ENCODE assay signal across 29 mouse cellular contexts in the genomic region with DNA sequence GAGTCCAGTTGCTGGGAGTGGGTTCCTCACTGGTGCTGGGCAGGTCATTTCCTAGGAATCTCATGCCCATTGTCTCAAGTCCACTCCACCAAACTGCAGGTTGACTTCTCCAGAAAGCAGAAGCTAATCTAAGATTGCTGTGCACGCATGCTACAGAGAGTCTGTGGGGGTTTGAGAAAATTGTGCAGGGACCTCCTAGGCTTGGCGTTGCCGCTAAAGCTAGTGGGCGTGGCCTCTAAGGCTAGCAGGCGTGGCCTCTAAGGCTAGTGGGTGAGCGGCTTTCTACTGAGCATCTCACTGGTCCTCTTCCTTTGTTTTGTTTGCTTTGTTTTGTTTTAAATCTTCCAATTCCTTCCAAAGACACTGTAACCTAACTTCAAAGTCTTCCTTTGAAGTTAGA. TPM values are rescaled to one million over a fixed set of nuclear protein-coding genes. Genes with fewer than 3 reads are reported as not detected.
DNase-seq lines count a peak whose midpoint lies in the region; ATAC-seq lines count a peak whose summit lies in the region.
"Had no signal": no experiment of that assay in that cellular context is flagged by ENCODE, and none has a peak within 500 bp of the region (broad histone marks: within the 10 kb centered on the region; RNA-seq: fewer than 3 reads in every experiment).

No protein-coding gene starts in this region.

- H3K9me3 ChIP-seq in hindbrain, embryonic 16.5 days (ENCODE audit: control insufficient read depth, low read length) = no peaks in the 10 kb centered on the region
- H3K9me3 ChIP-seq: embryonic facial prominence, embryonic 13.5 days; forebrain, embryonic 10.5 days; forebrain, embryonic 15.5 days; hindbrain, embryonic 12.5 days; limb, embryonic 12.5 days; liver, embryonic 15.5 days; midbrain, embryonic 10.5 days; midbrain, embryonic 15.5 days had no signal

- no peak overlapping the region for H3K27ac ChIP-seq in hindbrain, embryonic 16.5 days (ENCODE audit: low read depth, low read length)
- H3K27ac ChIP-seq: embryonic facial prominence, embryonic 13.5 days; forebrain, embryonic 10.5 days; forebrain, embryonic 15.5 days; hindbrain, embryonic 12.5 days; kidney, postnatal 0 days; layer of hippocampus, adult 2 months; left cerebral cortex, adult 2 months; limb, embryonic 12.5 days; liver, embryonic 15.5 days; macrophage; midbrain, embryonic 10.5 days; midbrain, embryonic 15.5 days had no signal

- no peaks in the 10 kb centered on the region for H3K36me3 ChIP-seq in hindbrain, embryonic 16.5 days (ENCODE audit: control insufficient read depth, insufficient read depth, low read length)
- H3K36me3 ChIP-seq: embryonic facial prominence, embryonic 13.5 days; forebrain, embryonic 10.5 days; forebrain, embryonic 15.5 days; G1E; hindbrain, embryonic 12.5 days; limb, embryonic 12.5 days; liver, embryonic 15.5 days; midbrain, embryonic 10.5 days; midbrain, embryonic 15.5 days had no signal

- no peaks in the 10 kb centered on the region for H3K4me1 ChIP-seq in hindbrain, embryonic 16.5 days (ENCODE audit: control insufficient read depth, insufficient read depth, low read depth, low read length)
- H3K4me1 ChIP-seq: forebrain, embryonic 15.5 days; hindbrain, embryonic 12.5 days; liver, embryonic 15.5 days had no signal

- no peak for ATAC-seq in hindbrain, embryonic 16.5 days
- ATAC-seq: forebrain, embryonic 15.5 days; intestine, embryonic 16.5 days; midbrain, embryonic 15.5 days had no signal

- no peak overlapping the region for H3K9ac ChIP-seq in hindbrain, embryonic 16.5 days (ENCODE audit: low read depth, low read length)
- H3K9ac ChIP-seq: embryonic facial prominence, embryonic 13.5 days; forebrain, embryonic 15.5 days; hindbrain, embryonic 12.5 days; limb, embryonic 12.5 days; liver, embryonic 15.5 days; midbrain, embryonic 15.5 days had no signal

- peak; percentile 24 to 60 for DNase-seq in adrenal gland, adult (ENCODE audit: inconsistent age in 2 of 2, low spot score in 1 of 2)
- DNase-seq in adrenal gland, postnatal 4 days (ENCODE audit: low spot score in 2 of 2) = no peak
- peak; percentile 22 for DNase-seq in kidney, postnatal 10 days
- DNase-seq in kidney, postnatal 14 days = no peak
- DNase-seq in thymus, postnatal 14 days = peak; percentile 34
- no peak for DNase-seq in thymus, adult 18-20 months
- DNase-seq in thymus, postnatal 4 days = peak; percentile 52
- DNase-seq: cerebellum, postnatal 10 days; gastrocnemius, postnatal 36 days; heart, adult 18-20 months; heart, postnatal 36 days; kidney, adult 8-10 months; right cerebral cortex, postnatal 25 days had no signal

- 49% methylated on average over 6 of the region's 6 CpGs for WGBS in hindbrain, embryonic 16.5 days

- no peaks in the 10 kb centered on the region for H3K27me3 ChIP-seq in hindbrain, embryonic 16.5 days (replicated peaks; ENCODE audit: control insufficient read depth, insufficient read depth, low read length)
- H3K27me3 ChIP-seq: embryonic facial prominence, embryonic 13.5 days; forebrain, embryonic 15.5 days; hindbrain, embryonic 12.5 days; limb, embryonic 12.5 days; liver, embryonic 15.5 days; midbrain, embryonic 15.5 days had no signal

- no peak overlapping the region for H3K4me3 ChIP-seq in hindbrain, embryonic 16.5 days (ENCODE audit: low read length)
- H3K4me3 ChIP-seq: embryonic facial prominence, embryonic 13.5 days; forebrain, embryonic 10.5 days; forebrain, embryonic 15.5 days; hindbrain, embryonic 12.5 days; layer of hippocampus, adult 2 months; left cerebral cortex, adult 2 months; limb, embryonic 12.5 days; liver, embryonic 15.5 days; midbrain, embryonic 10.5 days; midbrain, embryonic 15.5 days had no signal

- no peak overlapping the region for H3K4me2 ChIP-seq in hindbrain, embryonic 16.5 days (ENCODE audit: low read length)
- H3K4me2 ChIP-seq: embryonic facial prominence, embryonic 13.5 days; forebrain, embryonic 15.5 days; heart, embryonic 11.5 days; hindbrain, embryonic 12.5 days; limb, embryonic 12.5 days; liver, embryonic 15.5 days; midbrain, embryonic 15.5 days had no signal

RNA-seq across cellular contexts. Expression of a gene that starts 59.5 kb away (rescaled TPM):
- total RNA-seq in adrenal gland, postnatal 4 days (2021) = 100 to 1,000 TPM; 131 to 139 TPM
- 4.3 and 4.4 TPM in 2 replicates for polyA plus RNA-seq in hindbrain, embryonic 16.5 days (2015; fragmentation: Nextera tagmentation; extraction: Ambion mirVana)
- polyA plus RNA-seq: G1E had no signal

Comparison
In these comparisons a context has a peak if more than half of its experiments do, and no peak if none do; other contexts are left out.
1. DNase-seq: peak in adrenal gland, adult (2 of 2), kidney, postnatal 10 days (single experiment), thymus, postnatal 14 days (single experiment) and thymus, postnatal 4 days (single experiment); none in adrenal gland, postnatal 4 days (0 of 2), kidney, postnatal 14 days (single experiment) and thymus, adult 18-20 months (0 of 2).